In the genomic region with DNA sequence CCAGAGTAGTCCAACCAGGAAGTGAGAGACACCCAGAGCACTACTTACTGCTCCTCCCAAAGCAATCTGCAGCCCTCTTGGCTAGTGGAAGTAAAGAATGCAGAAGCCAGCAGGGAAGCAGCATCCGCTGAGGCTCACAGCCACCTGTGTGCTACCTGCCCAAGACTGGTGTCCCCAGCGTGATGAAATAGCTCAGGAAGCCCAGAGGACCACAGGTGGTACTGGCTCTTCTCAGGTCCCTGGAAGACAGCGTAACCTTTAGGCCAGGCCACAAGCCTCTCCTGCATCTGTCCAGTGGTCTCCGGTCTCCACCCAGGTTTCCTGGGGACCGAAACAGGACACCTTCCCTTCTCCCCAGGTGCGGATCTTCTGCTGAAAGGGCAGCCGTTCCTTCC, we compare ENCODE assay signal across 8 mouse cellular contexts. TPM values are rescaled to one million over a fixed set of nuclear protein-coding genes. Genes with fewer than 3 reads are reported as not detected.
DNase-seq lines count a peak whose midpoint lies in the region; ATAC-seq and TF ChIP-seq lines count a peak whose summit lies in the region.

No protein-coding gene starts in this region.

- H3K27me3 ChIP-seq in heart, embryonic 16.5 days (ENCODE audit: control insufficient read depth, insufficient read depth, low read length) = no peaks in the 10 kb centered on the region
- H3K27me3 ChIP-seq in stomach, postnatal 0 days (ENCODE audit: control insufficient read depth, insufficient read depth, low read length) = no peaks in the 10 kb centered on the region

- TF ChIP-seq EP300 in stomach, postnatal 0 days (optimal IDR thresholded peaks at IDR 0.05) = no peak

- peak; percentile 60 for DNase-seq in lung, adult 2 months
- no peak for DNase-seq in lung, postnatal 25 days (ENCODE audit: low spot score)
- peak; percentile 16 to 24 for DNase-seq in left cerebral cortex, adult 2 months (ENCODE audit: extremely low spot score in 1 of 2, low spot score in 2 of 2)
- no peak for DNase-seq in stomach, postnatal 0 days (ENCODE audit: low spot score)
- DNase-seq in adrenal gland, postnatal 14 days = no peak

- TF ChIP-seq POLR2A in lung, adult 2 months (IDR thresholded peaks at IDR 0.05; ENCODE audit: borderline replicate concordance, extremely low read depth, low read depth, low read length) = no peak

- WGBS in lung, adult 2 months = 30% methylated on average over 7 of the region's 7 CpGs
- WGBS in heart, embryonic 16.5 days = 27% methylated on average over 7 of the region's 7 CpGs
- WGBS in stomach, postnatal 0 days = 18% methylated on average over 7 of the region's 7 CpGs

- ATAC-seq in common myeloid progenitor, adult 5-6 weeks (replicated peaks; ENCODE audit: low read depth, poor library complexity, severe bottlenecking) = peak; percentile 16; the same call in 1 of the 2 replicates
- no peak for ATAC-seq in heart, embryonic 16.5 days (replicated peaks; ENCODE audit: extremely low read depth, insufficient read depth, low FRiP score)
- peak; percentile 15; the same call in 1 of the 2 replicates for ATAC-seq in megakaryocyte-erythroid progenitor cell, adult 5-6 weeks (replicated peaks; ENCODE audit: low FRiP score, low TSS enrichment, poor library complexity, severe bottlenecking)
- peak; percentile 51 for ATAC-seq in stomach, postnatal 0 days (ENCODE audit: low FRiP score, low TSS enrichment)

- H3K9ac ChIP-seq in heart, embryonic 16.5 days (ENCODE audit: low read length) = peak overlapping the region; percentile 69
- H3K9ac ChIP-seq in stomach, postnatal 0 days (ENCODE audit: low read length) = peak overlapping the region; percentile 79

- H3K27ac ChIP-seq in heart, embryonic 16.5 days (ENCODE audit: low read length) = no peak overlapping the region
- H3K27ac ChIP-seq in left cerebral cortex, adult 2 months = peak overlapping the region; percentile 98
- peak overlapping the region; percentile 91 for H3K27ac ChIP-seq in stomach, postnatal 0 days (replicated peaks)

- H3K4me2 ChIP-seq in heart, embryonic 16.5 days (ENCODE audit: low read depth, low read length) = peak overlapping the region; percentile 63
- H3K4me2 ChIP-seq in stomach, postnatal 0 days (replicated peaks; ENCODE audit: low read depth) = peak overlapping the region; percentile 83

- H3K36me3 ChIP-seq in heart, embryonic 16.5 days (ENCODE audit: control insufficient read depth, insufficient read depth) = no peaks in the 10 kb centered on the region
- no peaks in the 10 kb centered on the region for H3K36me3 ChIP-seq in stomach, postnatal 0 days (ENCODE audit: control insufficient read depth, insufficient read depth, low read length)

- no peak for TF ChIP-seq CTCF in lung, adult 2 months (IDR thresholded peaks at IDR 0.05; ENCODE audit: insufficient read depth, low read length)
- no peak for TF ChIP-seq CTCF in left cerebral cortex, adult 2 months (IDR thresholded peaks at IDR 0.05)
- TF ChIP-seq CTCF in stomach, postnatal 0 days (IDR thresholded peaks at IDR 0.05; ENCODE audit: low read depth) = no peak

- H3K4me1 ChIP-seq in lung, adult 2 months (ENCODE audit: control insufficient read depth, insufficient read depth, low read length) = peaks cover 4% of the 10 kb centered on the region
- 0 out of 2 replicates have a peak, but pooled peaks cover 2% of the 10 kb centered on the region for H3K4me1 ChIP-seq in heart, embryonic 16.5 days (ENCODE audit: control insufficient read depth, insufficient read depth, low read length)
- H3K4me1 ChIP-seq in stomach, postnatal 0 days (replicated peaks; ENCODE audit: control insufficient read depth, insufficient read depth) = 0 out of 2 replicates have a peak, but pooled peaks cover 2% of the 10 kb centered on the region

- H3K4me3 ChIP-seq in lung, adult 2 months (replicated peaks; ENCODE audit: extremely low read depth, low read depth, low read length) = peak overlapping the region; percentile 63
- peak overlapping the region; percentile 58 for H3K4me3 ChIP-seq in heart, embryonic 16.5 days (ENCODE audit: low read length)
- peak overlapping the region; percentile 83 for H3K4me3 ChIP-seq in left cerebral cortex, adult 2 months
- H3K4me3 ChIP-seq in stomach, postnatal 0 days (ENCODE audit: low read depth, low read length) = peak overlapping the region; percentile 73

- no peaks in the 10 kb centered on the region for H3K9me3 ChIP-seq in heart, embryonic 16.5 days (replicated peaks; ENCODE audit: control insufficient read depth, low read length)
- H3K9me3 ChIP-seq in stomach, postnatal 0 days (ENCODE audit: control insufficient read depth, low read length) = no peaks in the 10 kb centered on the region

- intact Hi-C loops in left cerebral cortex, adult 2 months (cut with DNase I) = loop anchor here (5.0 to 10.0 kb wide), 3 partner anchors 61 to 274 kb away; no protein-coding TSS in a partner anchor

RNA-seq across cellular contexts. Expression of a gene that starts 0.8 kb away (rescaled TPM):
- polyA plus RNA-seq in lung, adult 2 months (2012; rRNA removed) = 6.0 and 8.7 TPM in 2 replicates
- 7.9 and 13.8 TPM in 2 replicates for total RNA-seq in common myeloid progenitor, adult 5-6 weeks (2017)
- 4.3 and 4.6 TPM in 2 replicates for polyA plus RNA-seq in heart, embryonic 16.5 days (2015; fragmentation: Nextera tagmentation; extraction: Ambion mirVana)
- total RNA-seq in left cerebral cortex, adult 2 months (2021) = 10 to 100 TPM; 58.3 to 60.1 TPM
- total RNA-seq in megakaryocyte-erythroid progenitor cell, adult 5-6 weeks (2014; fragmentation: Nextera tagmentation) = 0.52 TPM in 1 of 2 replicates, not detected in the other
- total RNA-seq in megakaryocyte-erythroid progenitor cell, adult 5-6 weeks (2017) = 0.50 and 5.6 TPM in 2 replicates
- 15.4 and 16.1 TPM in 2 replicates for polyA plus RNA-seq in stomach, postnatal 0 days (2015; fragmentation: Nextera tagmentation; extraction: Ambion mirVana)
- total RNA-seq in adrenal gland, postnatal 14 days (2021) = 14.8 and 19.2 TPM in 2 replicates

Comparison
In these comparisons a context has a peak if more than half of its experiments do, and no peak if none do; other contexts are left out.
1. DNase-seq: peak in lung, adult 2 months (single experiment) and left cerebral cortex, adult 2 months (2 of 2); none in lung, postnatal 25 days (single experiment), stomach, postnatal 0 days (single experiment) and adrenal gland, postnatal 14 days (single experiment).
2. Peak in every context shown above with its lines, with median percentiles within 50 percentile points of each other: H3K4me3 ChIP-seq.